Mouse (Mus musculus) heart, postnatal 25 days (tissue): ENCODE data around the gene Tenm3. TPM values are rescaled to one million over a fixed set of nuclear protein-coding genes. Genes with fewer than 3 reads are reported as not detected.

Experiments
- DNase-seq: peaks from one replicate; pipeline ENCODE4 v3.0.0; 2022; ENCODE audit warnings: low spot score
- intact Hi-C: fragments of 180-260 bp; cut with DNase I; formaldehyde crosslinking; loops from one replicate; pipeline ENCODE4 v1.15.1; 2025
- total RNA-seq, 2 experiments: library from RNA; stranded (reverse); gene quantifications; 2 replicates each; pipeline ENCODE4 v1.2.3; 2021

Gene Tenm3
- total RNA-seq, 2 experiments from 2014 or later, result 3.4 to 4.1 TPM

DNA sequence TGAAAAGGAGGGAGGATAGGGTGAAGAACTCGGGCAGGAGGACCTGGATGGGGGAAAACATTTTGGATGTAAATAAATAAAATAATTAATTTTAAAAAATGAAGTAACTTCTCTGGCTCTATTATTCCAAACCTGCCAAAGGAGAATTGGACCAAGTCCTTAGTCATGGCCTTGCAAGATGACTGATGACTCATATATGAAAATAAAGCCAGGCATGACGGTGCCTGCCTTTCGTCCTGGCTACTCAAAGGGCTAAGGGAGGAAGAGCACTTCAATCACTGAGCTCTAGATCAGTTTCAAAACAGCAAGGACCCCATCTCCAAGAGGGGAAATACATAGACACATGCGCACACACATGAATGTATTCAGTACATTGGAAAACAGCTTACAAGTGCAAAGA, 234.1 kb downstream of the Tenm3 start:
- DNase-seq, result no peak
- intact Hi-C loops, result no loop called here

- DNase-seq, result no peak
- intact Hi-C loops, result no loop called here
Measured at GRCm38 (mm10) chr8:48604190-48604897, 239.4 kb downstream of the Tenm3 start.

DNA sequence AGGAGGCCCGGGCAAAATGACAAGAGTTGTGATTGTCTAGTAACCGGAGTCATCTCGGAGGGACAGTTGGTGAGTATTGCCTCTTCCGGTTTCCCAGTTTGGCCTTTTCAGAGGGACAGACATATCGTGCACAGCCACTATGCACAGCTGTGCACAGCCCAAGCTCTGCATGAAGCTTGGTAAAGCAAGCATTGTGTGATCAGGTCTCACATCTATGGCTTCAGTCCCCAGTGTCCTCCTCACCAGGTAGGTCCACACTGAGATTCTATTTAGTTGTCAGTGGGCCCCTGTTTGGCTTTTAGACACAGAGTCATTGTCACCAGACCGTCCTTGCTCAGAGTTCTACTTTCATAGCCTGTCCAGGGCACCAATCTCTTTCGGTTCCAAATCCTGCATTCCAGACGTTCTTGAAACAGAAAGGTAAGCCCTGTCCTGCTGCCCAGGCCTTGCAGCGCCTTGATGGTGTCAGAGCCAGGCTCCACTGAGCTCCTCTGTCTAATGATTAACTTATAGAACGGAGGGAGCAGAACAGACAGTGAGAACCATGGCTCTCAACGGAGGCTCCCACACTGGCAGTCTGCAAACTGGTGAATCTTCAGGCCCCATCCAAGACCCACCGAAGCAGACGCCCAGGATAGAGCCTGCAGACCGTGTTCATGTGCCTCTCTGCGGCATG, 240.4 kb downstream of the Tenm3 start:
- no peak for DNase-seq
- intact Hi-C loops, result no loop called here

DNA sequence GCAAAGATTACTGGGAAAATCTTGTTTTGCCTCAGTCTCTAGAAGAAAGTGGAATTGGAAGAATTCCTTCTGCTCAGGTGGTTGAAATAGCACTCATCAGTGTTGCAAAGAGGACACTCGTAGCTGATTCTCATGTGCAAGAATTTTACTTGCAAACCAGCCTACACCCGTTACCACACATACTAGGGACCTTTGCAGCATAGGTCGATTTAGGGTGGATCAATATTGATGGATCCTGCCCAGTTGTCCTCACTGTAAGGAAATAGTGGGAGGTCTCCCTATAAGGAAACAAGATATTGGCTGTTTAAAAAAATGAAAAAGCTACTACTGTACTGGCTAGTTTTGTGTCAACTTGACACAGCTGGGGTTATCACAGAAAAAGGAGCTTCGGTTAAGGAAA, 242.1 kb downstream of the Tenm3 start:
- intact Hi-C loops, result no loop called here

DNA sequence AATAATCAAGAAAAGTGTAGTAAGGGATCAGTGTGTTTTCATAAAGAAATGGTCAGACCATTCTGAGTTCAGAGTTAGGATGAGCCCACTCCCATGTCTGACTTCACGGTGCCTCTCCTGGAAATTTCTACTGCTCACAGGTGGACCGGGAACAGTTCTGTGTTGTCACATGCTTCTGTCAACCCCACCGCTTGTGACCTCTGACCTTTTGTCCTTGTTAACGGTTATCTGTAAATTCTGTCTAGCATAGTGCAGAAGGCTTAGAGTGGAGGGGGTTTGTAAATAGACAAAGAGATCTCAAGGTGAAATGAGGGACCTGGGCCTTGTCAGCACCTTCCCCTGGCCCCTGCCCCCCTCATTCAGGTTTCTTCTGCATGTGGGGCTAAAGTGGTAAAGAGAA, 244.7 kb downstream of the Tenm3 start:
- intact Hi-C loops, result no loop called here
- DNase-seq, result no peak

More for the DNA sequence above, 242.1 kb downstream of the Tenm3 start:
- DNase-seq, result no peak

- intact Hi-C loops, result no loop called here
- DNase-seq, result no peak
Measured at GRCm38 (mm10) chr8:48596332-48596731, 247.4 kb downstream of the Tenm3 start.

DNA sequence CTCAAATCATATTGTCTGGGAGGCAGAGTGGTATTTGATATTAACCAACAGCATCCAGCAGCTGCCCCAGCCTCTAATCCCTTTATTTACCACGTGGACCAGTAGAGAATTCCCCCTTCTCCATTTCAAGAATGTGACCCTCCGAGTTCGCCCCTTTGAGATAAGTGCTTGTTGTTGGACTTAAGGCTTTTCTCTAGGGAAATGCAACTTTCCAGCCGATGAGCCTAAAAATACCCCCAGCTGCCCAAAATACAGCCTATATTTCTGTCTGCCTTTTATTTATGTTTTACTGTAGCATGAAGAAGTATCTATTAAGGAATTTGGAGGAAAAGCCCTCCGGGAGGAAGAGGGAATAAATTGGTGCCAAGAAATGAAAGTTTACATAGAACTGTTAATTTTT, 251.9 kb downstream of the Tenm3 start:
- DNase-seq, result no peak
- intact Hi-C loops, result no loop called here

- DNase-seq, result no peak
- intact Hi-C loops, result no loop called here
Measured at GRCm38 (mm10) chr8:48579732-48580131, 264.0 kb downstream of the Tenm3 start.

GRCm38 (mm10) chr8:48579144-48579543, 264.6 kb downstream of the Tenm3 start:
- intact Hi-C loops, result no loop called here
- no peak for DNase-seq

DNA sequence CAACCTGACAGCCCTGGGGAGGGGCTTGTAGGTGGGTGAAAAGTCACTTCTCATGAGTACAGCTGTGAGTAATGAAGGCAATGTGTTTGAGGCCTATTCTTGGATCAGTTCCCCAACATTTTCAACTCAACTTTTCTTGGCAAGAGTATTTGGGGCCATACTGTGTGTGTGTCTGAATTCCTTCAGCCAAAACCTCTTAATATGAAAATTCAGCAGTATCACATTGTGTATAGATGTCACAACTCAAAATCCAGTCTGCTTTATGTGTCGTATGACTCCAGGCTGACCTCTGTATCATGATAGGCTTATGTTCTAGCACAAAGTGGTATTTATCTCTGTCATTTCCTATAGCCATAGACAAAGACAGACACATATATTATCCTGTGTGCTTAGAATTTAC, 270.8 kb downstream of the Tenm3 start:
- no peak for DNase-seq
- intact Hi-C loops, result no loop called here

DNA sequence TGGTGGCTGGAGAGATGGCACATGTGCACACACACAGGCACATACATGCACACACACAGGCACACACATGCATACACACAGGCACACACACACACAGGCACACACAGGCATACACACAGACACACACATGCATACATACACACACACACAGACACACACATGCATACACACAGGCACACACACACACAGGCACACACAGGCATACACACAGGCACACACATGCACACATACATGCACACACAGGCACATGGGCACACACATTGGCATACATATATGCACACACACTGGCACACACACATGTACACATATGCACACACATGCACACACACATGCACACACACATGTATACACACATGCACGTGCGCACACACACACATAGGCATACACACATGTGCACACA, 271.4 kb downstream of the Tenm3 start:
- no peak for DNase-seq
- intact Hi-C loops, result no loop called here

GRCm38 (mm10) chr8:48568608-48569007, 275.1 kb downstream of the Tenm3 start:
- DNase-seq, result no peak
- intact Hi-C loops, result no loop called here

GRCm38 (mm10) chr8:48567929-48568607, 275.7 kb downstream of the Tenm3 start:
- DNase-seq, result no peak
- intact Hi-C loops, result no loop called here

GRCm38 (mm10) chr8:48560227-48560626, 283.5 kb downstream of the Tenm3 start:
- no peak for DNase-seq
- intact Hi-C loops, result no loop called here

DNA sequence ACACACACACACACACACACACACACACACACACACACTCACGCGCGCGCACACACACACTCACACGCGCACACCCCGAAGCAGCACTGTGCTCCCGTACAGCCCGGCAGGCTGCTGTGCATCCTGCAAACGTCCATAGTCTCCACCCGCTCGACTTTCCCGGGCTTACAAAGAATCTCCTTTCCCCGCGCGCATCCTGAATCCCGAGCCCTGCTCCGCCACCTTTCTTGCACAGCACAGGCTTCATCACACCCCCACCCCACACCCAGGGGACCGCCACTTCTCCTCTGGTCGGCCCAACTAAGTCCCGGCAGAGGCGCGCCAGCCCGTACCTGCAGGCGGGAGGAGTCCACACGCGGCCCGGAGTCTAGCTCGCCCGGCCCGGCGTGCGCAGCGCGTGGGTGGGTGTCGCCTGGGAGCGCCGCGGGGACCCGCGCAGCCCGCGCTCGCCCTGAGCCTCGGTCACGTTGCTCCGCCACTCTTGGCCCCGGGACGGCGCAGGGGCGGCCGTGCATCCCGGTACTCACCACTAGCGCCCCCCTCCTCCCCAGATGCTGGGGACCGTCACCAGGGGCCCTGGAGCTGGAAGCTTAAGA, 288.1 kb downstream of the Tenm3 start:
- intact Hi-C loops, result no loop called here
- DNase-seq, result peak; percentile 2

DNA sequence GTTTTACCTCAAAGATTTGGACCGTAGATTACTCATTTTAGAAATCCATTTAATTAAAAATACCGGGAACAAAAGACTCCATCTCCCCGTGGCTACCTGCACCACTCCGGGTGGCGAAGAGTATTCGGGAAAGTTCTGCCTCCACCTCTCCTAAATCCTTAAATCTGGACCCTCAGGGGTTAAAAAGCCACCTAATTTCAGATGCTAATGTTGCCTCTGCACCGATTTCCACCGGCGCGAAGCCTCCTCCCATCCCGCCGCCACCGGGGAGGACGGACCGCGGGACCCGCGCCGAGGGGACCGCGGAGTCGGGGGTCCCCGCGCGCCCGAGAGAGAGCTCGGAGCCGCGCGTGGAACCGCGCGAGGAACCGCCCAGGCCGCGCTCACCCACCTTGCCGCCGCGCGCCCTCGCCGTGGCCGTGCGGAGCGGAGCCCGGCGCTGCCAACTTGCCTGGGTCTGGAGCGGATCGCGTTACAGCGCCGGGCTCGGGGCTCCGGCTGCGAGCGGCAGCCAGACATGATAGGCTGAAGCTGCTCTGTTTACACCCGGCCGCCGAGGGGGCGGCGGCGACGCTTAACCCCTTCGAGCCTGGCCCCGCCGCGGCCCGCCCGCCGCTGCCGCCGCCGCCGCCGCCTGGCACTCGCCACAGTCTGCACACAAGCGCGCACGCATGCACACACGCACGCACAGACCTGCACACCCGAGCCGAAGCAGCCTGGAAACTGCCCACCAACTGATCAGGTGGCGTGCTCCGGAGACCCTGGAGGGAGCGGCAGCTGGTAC, 288.8 kb downstream of the Tenm3 start:
- peak; percentile 26 for DNase-seq
- intact Hi-C loops, result no loop called here

DNA sequence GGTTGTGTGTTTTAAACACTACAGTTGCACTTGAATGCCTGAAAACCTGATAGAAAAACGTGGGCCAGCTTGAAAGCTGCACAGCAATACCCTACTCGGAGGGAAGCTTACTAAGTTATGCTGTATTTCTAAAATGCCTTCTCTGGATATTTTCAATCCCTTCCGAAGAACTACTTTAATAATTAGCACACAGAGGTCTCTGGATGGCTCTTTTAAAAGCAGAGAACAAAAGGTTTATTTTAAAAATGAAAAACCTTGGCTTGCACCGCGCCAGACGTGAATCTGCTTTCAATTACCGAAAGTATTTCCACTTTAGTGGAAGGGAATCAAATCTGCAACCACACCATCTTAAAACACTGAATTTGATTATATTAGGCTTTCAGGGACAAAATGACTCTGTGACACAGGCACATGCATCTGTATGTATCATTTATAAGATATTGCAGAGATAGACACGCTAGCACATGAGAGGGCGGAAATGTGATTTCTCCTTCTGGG, 289.9 kb downstream of the Tenm3 start:
- intact Hi-C loops, result no loop called here
- no peak for DNase-seq

GRCm38 (mm10) chr8:48552306-48552705, 291.4 kb downstream of the Tenm3 start:
- intact Hi-C loops, result no loop called here
- no peak for DNase-seq

GRCm38 (mm10) chr8:48551370-48551769, 292.4 kb downstream of the Tenm3 start:
- DNase-seq, result no peak
- intact Hi-C loops, result no loop called here

- DNase-seq, result no peak
- intact Hi-C loops, result no loop called here
Measured at GRCm38 (mm10) chr8:48548908-48549307, 294.8 kb downstream of the Tenm3 start.
